Mouse (Mus musculus) ES-E14 (cell line): ENCODE measurements around the gene Gm21319. TPM values are rescaled to one million over a fixed set of nuclear protein-coding genes. Genes with fewer than 3 reads are reported as not detected.
"Not testable (repeated sequence)": the region's sequence is repeated elsewhere in the genome, so short reads cannot be mapped to it uniquely, and the experiment has no call there.

ENCODE experiments used
- DNase-seq: peaks from one replicate; pipeline ENCODE4 v3.0.0-alpha.2; 2013; ENCODE audit warnings: low read depth, low spot score
- H3K27ac ChIP-seq: 2 replicates; pipeline ENCODE4 v1.5.1; 2012; ENCODE audit warnings: low read depth, mild to moderate bottlenecking, low read length, moderate library complexity, mixed read lengths; ENCODE audit not compliant: poor library complexity, insufficient read depth, severe bottlenecking
- H3K36me3 ChIP-seq: 2 replicates; pipeline ENCODE4 v1.6.1; 2012; ENCODE audit warnings: mild to moderate bottlenecking, low read length, moderate library complexity, mixed read lengths; ENCODE audit not compliant: control insufficient read depth, poor library complexity, insufficient read depth, severe bottlenecking
- H3K4me1 ChIP-seq, 2 experiments: fragments of 150-350 bp in 1 of 2; sonication (generic) in 1 of 2; 2 replicates each; pipeline ENCODE4 v1.6.1; 2012; ENCODE audit warnings: low read length in 2 of 2, mild to moderate bottlenecking in 1 of 2, mixed read lengths in 1 of 2; ENCODE audit not compliant: control insufficient read depth in 2 of 2, insufficient read depth in 2 of 2, poor library complexity in 1 of 2
- H3K4me3 ChIP-seq, 2 experiments: fragments of 150-350 bp in 1 of 2; sonication (generic) in 1 of 2; 2 replicates each; pipeline ENCODE4 v1.5.1; 2012; ENCODE audit warnings: low read length in 2 of 2, low read depth in 1 of 2, mild to moderate bottlenecking in 1 of 2, mixed read lengths in 1 of 2; ENCODE audit not compliant: insufficient read depth in 1 of 2, poor library complexity in 1 of 2, severe bottlenecking in 1 of 2
- H3K9ac ChIP-seq: 2 replicates; pipeline ENCODE4 v1.6.1; 2012; ENCODE audit warnings: low read depth, mild to moderate bottlenecking, low read length, mixed read lengths; ENCODE audit not compliant: poor library complexity, insufficient read depth, severe bottlenecking
- H3K9me3 ChIP-seq: fragments of 150-350 bp; sonication (generic); 2 replicates; pipeline ENCODE4 v1.6.1; 2012; ENCODE audit warnings: low read depth, mild to moderate bottlenecking, low read length; ENCODE audit not compliant: control insufficient read depth, insufficient read depth
- in situ Hi-C, 2 experiments: fragments of 600-800 bp; cut with MboI; formaldehyde crosslinking; loops; one replicate each; pipeline ENCODE4 v1.15.1; 2025; ENCODE audit warnings: low sequenced_read_pairs in 2 of 2, inconsistent platforms in 1 of 2; ENCODE audit not compliant: unreplicated experiment in 2 of 2
- total RNA-seq: library from RNA; depleted of rRNA; stranded (reverse); fragments of 300-350 nt; gene quantifications from 2 replicates; pipeline ENCODE4 v1.2.3, GENCODE M21; 2012; rRNA removed

Gene Gm21319
- total RNA-seq: 0.36 and 0.48 TPM in 2 replicates

DNA sequence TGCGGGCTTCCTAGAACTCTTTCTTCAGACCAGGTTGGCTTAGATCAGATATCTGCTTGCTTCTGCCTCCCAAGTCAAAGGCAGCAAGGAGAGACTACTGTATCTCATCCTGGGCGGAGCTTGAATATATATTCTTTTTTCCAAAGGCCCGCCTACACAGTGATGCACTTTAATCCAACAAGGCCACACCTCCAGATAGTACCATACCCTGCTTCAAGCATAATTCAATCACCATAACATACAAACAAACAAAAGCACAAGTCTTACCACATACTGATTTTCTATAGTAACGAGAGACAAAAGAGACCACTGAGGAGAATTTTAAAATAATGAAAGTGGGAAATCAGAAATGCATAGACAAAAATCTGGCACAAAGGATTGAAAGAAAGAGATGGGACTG is at the start of gene Gm21319:
Gene Gm21319, minus strand, starts transcription at position 101 of the 400 bp plus-strand sequence.
- H3K4me1 ChIP-seq, in situ Hi-C loops, DNase-seq, H3K4me3 ChIP-seq, H3K36me3 ChIP-seq, H3K27ac ChIP-seq, H3K9me3 ChIP-seq, H3K9ac ChIP-seq: not testable (repeated sequence)

GRCm38 (mm10) chr12:87816277-87816676 is 40.7 kb upstream of the Gm21319 start, which contains the start of gene BB287469:
Gene BB287469 (plus strand): TSS chr12:87816577.
- H3K36me3 ChIP-seq, H3K9me3 ChIP-seq, H3K9ac ChIP-seq, H3K4me1 ChIP-seq, in situ Hi-C loops, H3K4me3 ChIP-seq, H3K27ac ChIP-seq, DNase-seq: not testable (repeated sequence)

DNA sequence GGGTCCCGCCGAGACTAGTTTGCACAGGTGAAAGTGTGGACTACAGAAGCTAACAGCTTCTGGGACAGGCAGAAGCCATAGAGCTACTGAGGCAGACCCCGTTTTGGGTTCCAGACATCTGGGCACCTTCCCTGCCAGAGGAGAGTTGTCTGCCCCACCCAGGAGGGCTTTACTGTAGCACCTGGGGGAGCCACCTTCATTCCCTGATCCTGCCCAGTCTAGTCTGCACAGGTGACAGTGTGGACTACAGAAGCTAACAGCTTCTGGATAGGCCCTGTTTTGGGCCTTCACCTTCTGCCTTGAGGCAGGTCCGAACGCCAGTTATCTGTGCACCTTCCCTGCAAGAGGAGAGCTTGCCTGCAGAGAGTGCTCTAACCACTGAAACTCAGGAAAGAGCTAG is 22.4 kb upstream of the Gm21319 start:
- H3K4me3 ChIP-seq, H3K9me3 ChIP-seq, H3K4me1 ChIP-seq, DNase-seq, H3K36me3 ChIP-seq, H3K9ac ChIP-seq, in situ Hi-C loops, H3K27ac ChIP-seq: not testable (repeated sequence)

- H3K27ac ChIP-seq, H3K4me1 ChIP-seq, DNase-seq, in situ Hi-C loops, H3K4me3 ChIP-seq, H3K9ac ChIP-seq, H3K36me3 ChIP-seq, H3K9me3 ChIP-seq: not testable (repeated sequence)
Observed at GRCm38 (mm10) chr12:87795212-87795611, 19.7 kb upstream of the Gm21319 start, which contains the start of gene Gm21936. Gene Gm21936 (plus strand): TSS chr12:87795512.

Other genes with a start within 250 kb of the Gm21319 start
- 0.13 TPM in 1 of 2 replicates, not detected in the other for gene Oog1, start 173.1 kb downstream of the Gm21319 start, total RNA-seq
- gene Gm4027, start 156.9 kb downstream of the Gm21319 start, total RNA-seq: 22.2 and 29.9 TPM in 2 replicates
- not detected in 2 replicates for gene Gm16381, start 131.1 kb downstream of the Gm21319 start, total RNA-seq
- 8.9 and 15.6 TPM in 2 replicates for gene Gm21936, start 19.8 kb upstream of the Gm21319 start, total RNA-seq
- gene BB287469, start 40.8 kb upstream of the Gm21319 start, total RNA-seq: 2.5 and 2.8 TPM in 2 replicates
- not detected in 2 replicates for gene Gm2001, start 66.6 kb upstream of the Gm21319 start, total RNA-seq
- 38.6 and 44.0 TPM in 2 replicates for gene Gm2016, start 98.3 kb upstream of the Gm21319 start, total RNA-seq
- gene Gm2022, start 119.6 kb upstream of the Gm21319 start, total RNA-seq: 28.2 and 44.4 TPM in 2 replicates
- gene Gm2035, start 144.1 kb upstream of the Gm21319 start, total RNA-seq: 1.4 and 1.7 TPM in 2 replicates
- gene Gm2042, start 178.3 kb upstream of the Gm21319 start, total RNA-seq: 0.26 TPM in 1 of 2 replicates, not detected in the other
- not detected in 2 replicates for gene Gm2075, start 236.1 kb upstream of the Gm21319 start, total RNA-seq
- not detected in 2 replicates for gene Gm6803, start 243.0 kb upstream of the Gm21319 start, total RNA-seq